Mouse (Mus musculus) Patski (cell line): Measurements from ENCODE around the gene Card9. TPM values are rescaled to one million over a fixed set of nuclear protein-coding genes. Genes with fewer than 3 reads are reported as not detected.
A peak's percentile ranks its signal among the peaks of the same experiment; 100 is the strongest.

Source experiments
- ATAC-seq: fragments of 100-300 bp; one replicate; pipeline ENCODE4 v1.8.0; 2021
- CTCF ChIA-PET: fragments of 350-600 bp; sonication (Branson Sonifier 250); formaldehyde crosslinking; loops from one replicate; lab custom pipeline; 2022; ENCODE audit warnings: inconsistent platforms; lab: Charles Lee
- POLR2A ChIA-PET: fragments of 350-600 bp; sonication (Branson Sonifier 250); formaldehyde crosslinking; loops from one replicate; lab custom pipeline; 2022; ENCODE audit warnings: antibody characterized with exemption, inconsistent platforms; lab: Charles Lee
- DNase-seq: peaks from one replicate; pipeline ENCODE4 v3.0.0-alpha.2; 2011; ENCODE audit warnings: low read depth, low spot score
- H3K27me3 ChIP-seq: fragments of 371-371 bp; one replicate; pipeline ENCODE4 v1.5.1; 2021
- CTCF ChIP-seq: fragments of 100-300 bp; IDR thresholded peaks from one replicate; pipeline ENCODE4 v1.5.1; 2021
- in situ Hi-C: fragments of 300-500 bp; cut with MboI; formaldehyde crosslinking; loops from 3 replicates; pipeline ENCODE4 v1.11.1; 2018; ENCODE audit warnings: low pct_unique_long_range_greater_than_20kb, mixed read lengths
- polyA plus RNA-seq: library from polyadenylated mRNA; unstranded; gene quantifications from one replicate; pipeline ENCODE4 v1.2.3, GENCODE M21; 2021

Card9 gene
- polyA plus RNA-seq, 1 experiment from 2014 or later: 0.50 TPM

DNA sequence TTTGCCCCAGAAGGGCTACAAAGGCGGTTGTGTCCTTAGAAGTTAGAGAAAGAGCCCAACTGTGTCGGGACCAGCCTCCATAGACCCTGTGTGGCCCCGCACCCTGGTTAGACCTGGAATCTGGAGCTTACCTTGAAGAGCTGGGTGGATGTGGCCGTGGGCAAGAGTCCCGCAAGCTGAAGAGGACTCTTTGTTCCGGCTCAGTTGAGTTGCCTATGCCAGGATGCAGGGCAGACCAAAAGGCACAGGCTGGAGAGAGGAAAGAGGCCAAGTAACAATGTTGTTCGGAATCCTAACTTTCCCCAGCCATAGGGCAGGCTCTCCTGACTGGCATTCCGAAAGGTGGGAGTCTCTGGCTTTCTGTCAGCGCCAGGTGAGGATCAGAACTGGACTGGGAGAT is 41.6 kb downstream of the Card9 start:
- no peak for ATAC-seq
- ChIA-PET POLR2A (interaction anchor here (1.6 kb wide), 1 partner anchor 33 kb away, joined by 4 read pairs; the partner anchor contains the start of gene Dnlz), CTCF (no interaction called here)
- H3K27me3 ChIP-seq: no peaks in the 10 kb centered on the region
- no peak for DNase-seq
- in situ Hi-C loops: loop anchor here (10.0 kb wide), 1 partner anchor 246 kb away; no protein-coding TSS in a partner anchor
- no peak for TF ChIP-seq CTCF

GRCm38 (mm10) chr2:26317991-26318672 is 42.6 kb downstream of the Card9 start:
- in situ Hi-C loops: loop anchor here (10.0 kb wide), 1 partner anchor 247 kb away; no protein-coding TSS in a partner anchor
- ATAC-seq: no peak
- POLR2A ChIA-PET: interaction anchor here (1.6 kb wide), 1 partner anchor 34 kb away, joined by 4 read pairs; the partner anchor contains the start of gene Dnlz

GRCm38 (mm10) chr2:26317371-26317770 is 43.3 kb downstream of the Card9 start:
- DNase-seq (no peak), ATAC-seq (no peak)
- ChIA-PET CTCF (interaction anchor here (1.5 to 2.5 kb wide), 4 partner anchors 8 to 163 kb away, joined by 4 to 16 read pairs (median 5); partner anchors contain the start of gene Inpp5e), POLR2A (no interaction called here)
- no peak for TF ChIP-seq CTCF
- H3K27me3 ChIP-seq: no peaks in the 10 kb centered on the region
- in situ Hi-C loops: loop anchor here (10.0 kb wide), 1 partner anchor 247 kb away; no protein-coding TSS in a partner anchor

More at GRCm38 (mm10) chr2:26317991-26318672, 42.6 kb downstream of the Card9 start:
- no peaks in the 10 kb centered on the region for H3K27me3 ChIP-seq
- CTCF ChIA-PET: interaction anchor here (1.6 to 2.5 kb wide), 2 partner anchors 7 to 164 kb away, joined by 4 to 16 read pairs; no protein-coding TSS in a partner anchor
- DNase-seq: no peak
- TF ChIP-seq CTCF: no peak

DNA sequence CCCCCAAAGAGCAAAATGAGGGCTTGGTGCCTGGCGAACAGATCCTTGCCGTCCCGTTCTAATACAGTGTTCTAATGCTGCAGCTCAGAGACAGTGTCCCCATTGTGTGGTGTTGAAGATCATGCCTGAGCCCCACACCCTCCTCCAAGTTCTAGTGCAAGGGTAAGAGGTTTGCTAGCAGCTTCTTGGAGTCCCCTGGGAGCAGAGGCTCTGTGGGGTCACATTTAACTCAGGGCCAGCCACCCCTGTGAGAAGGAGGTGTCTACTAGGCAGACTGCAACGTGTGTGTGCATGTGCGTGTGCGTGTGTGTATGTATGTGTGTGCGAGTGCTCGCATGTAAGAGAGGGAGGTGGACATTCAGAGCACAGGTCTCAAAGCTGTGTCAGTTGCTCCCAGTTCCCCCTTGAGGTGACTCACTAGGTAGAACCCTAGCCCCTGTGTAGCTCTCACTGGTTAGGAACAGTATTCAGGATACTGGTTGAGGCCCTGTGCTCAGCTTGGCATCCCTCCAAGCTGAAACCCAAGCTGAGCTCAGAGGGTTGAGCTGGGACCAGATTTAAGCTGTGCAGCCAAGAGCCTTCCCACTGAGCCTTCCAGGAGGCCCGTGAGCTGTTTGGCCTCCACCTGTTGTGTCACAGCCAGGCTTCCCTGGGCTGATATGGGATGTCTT is 44.0 kb downstream of the Card9 start:
- POLR2A ChIA-PET: no interaction called here
- in situ Hi-C loops: loop anchor here (10.0 kb wide), 1 partner anchor 248 kb away; no protein-coding TSS in a partner anchor
- no peak for TF ChIP-seq CTCF
- DNase-seq (no peak), ATAC-seq (peak; percentile 3)
- no peaks in the 10 kb centered on the region for H3K27me3 ChIP-seq
- CTCF ChIA-PET: interaction anchor here (1.5 to 2.5 kb wide), 4 partner anchors 9 to 163 kb away, joined by 4 to 16 read pairs (median 5); partner anchors contain the start of gene Inpp5e

DNA sequence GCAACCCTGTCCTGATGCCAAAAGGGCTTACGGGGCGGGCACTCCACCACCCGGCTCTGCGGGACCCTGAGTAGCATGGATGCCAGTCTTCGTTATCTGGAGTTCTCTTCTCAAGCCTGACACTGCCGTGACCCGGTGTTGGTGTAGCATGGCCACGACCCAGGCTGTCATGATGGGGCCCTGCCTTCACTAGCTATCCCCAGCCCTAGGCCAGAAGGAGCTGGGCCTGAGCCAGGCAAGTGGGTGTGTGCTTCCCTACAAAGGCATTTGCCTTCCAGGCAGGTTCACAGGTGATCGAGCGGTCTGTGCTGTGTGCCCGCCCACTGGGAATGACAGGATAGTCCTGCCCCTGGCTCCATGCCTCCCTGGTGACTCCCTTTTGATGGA is 44.8 kb downstream of the Card9 start:
- H3K27me3 ChIP-seq: no peaks in the 10 kb centered on the region
- TF ChIP-seq CTCF: no peak
- ChIA-PET CTCF (interaction anchor here (1.5 to 2.5 kb wide), 3 partner anchors 10 to 93 kb away, joined by 4 to 16 read pairs (median 6); partner anchors contain the start of gene Inpp5e), POLR2A (interaction anchor here (0.6 kb wide), 1 partner anchor 22 kb away, joined by 3 read pairs; no protein-coding TSS in a partner anchor)
- ATAC-seq (peak; percentile 28), DNase-seq (no peak)
- in situ Hi-C loops: loop anchor here (10.0 kb wide), 1 partner anchor 249 kb away; no protein-coding TSS in a partner anchor

GRCm38 (mm10) chr2:26315072-26315924 is 45.4 kb downstream of the Card9 start, which contains the start of gene Gpsm1:
Gene Gpsm1, plus strand, starts transcription at chr2:26315515.
- no peaks in the 10 kb centered on the region for H3K27me3 ChIP-seq
- ChIA-PET POLR2A (interaction anchor here (0.6 kb wide), 1 partner anchor 22 kb away, joined by 3 read pairs; no protein-coding TSS in a partner anchor), CTCF (interaction anchor here (1.5 to 2.5 kb wide), 3 partner anchors 10 to 94 kb away, joined by 4 to 16 read pairs (median 6); partner anchors contain the start of gene Inpp5e)
- no peak for TF ChIP-seq CTCF
- ATAC-seq (peak; percentile 37), DNase-seq (no peak)
- in situ Hi-C loops: loop anchor here (10.0 kb wide), 1 partner anchor 250 kb away; no protein-coding TSS in a partner anchor

- TF ChIP-seq CTCF: no peak
- in situ Hi-C loops: loop anchor here (10.0 kb wide), 1 partner anchor 250 kb away; no protein-coding TSS in a partner anchor
- no peaks in the 10 kb centered on the region for H3K27me3 ChIP-seq
- ChIA-PET POLR2A (no interaction called here), CTCF (no interaction called here)
- no peak for DNase-seq
- ATAC-seq: no peak
Measured at GRCm38 (mm10) chr2:26314281-26315071, 46.2 kb downstream of the Card9 start.

GRCm38 (mm10) chr2:26313394-26313793 is 47.3 kb downstream of the Card9 start:
- in situ Hi-C loops: loop anchor here (10.0 kb wide), 1 partner anchor 251 kb away; no protein-coding TSS in a partner anchor
- H3K27me3 ChIP-seq: no peaks in the 10 kb centered on the region
- DNase-seq: no peak
- TF ChIP-seq CTCF: no peak
- ChIA-PET POLR2A (no interaction called here), CTCF (no interaction called here)
- ATAC-seq: no peak

DNA sequence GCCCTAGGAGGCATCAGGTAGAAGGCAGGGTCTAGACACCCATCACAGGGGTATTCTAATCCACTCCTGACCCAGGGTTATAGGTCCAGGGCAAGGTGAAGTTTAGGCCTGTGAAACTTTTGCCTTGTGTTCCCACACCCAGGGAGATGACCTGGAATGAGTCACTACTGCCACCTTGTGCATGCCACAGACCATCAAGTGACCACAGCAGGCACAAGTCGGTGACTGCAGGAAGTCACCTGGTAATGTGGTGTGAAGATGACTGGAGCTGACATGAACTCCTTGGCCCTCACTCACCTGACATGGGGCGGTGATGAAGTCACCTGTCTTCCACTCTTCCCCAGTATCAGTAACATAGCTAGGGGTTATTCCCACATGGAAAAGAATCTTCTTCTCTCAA is 47.9 kb downstream of the Card9 start:
- ChIA-PET CTCF (no interaction called here), POLR2A (no interaction called here)
- no peak for DNase-seq
- no peak for TF ChIP-seq CTCF
- no peak for ATAC-seq
- H3K27me3 ChIP-seq: no peaks in the 10 kb centered on the region
- in situ Hi-C loops: loop anchor here (10.0 kb wide), 1 partner anchor 252 kb away; no protein-coding TSS in a partner anchor
